Mouse (Mus musculus) brain, embryonic 14.5 days (tissue): ENCODE measurements around the gene Polr2a. TPM values are rescaled to one million over a fixed set of nuclear protein-coding genes. Genes with fewer than 3 reads are reported as not detected.

ENCODE experiments used
- DNase-seq: peaks from one replicate; pipeline ENCODE4 v3.0.0-alpha.2; 2011; ENCODE audit warnings: low read depth
- CTCF ChIP-seq: fragments of 200-500 bp; IDR thresholded peaks from 2 replicates; pipeline ENCODE4 v1.5.1; 2012; ENCODE audit warnings: inconsistent platforms, mild to moderate bottlenecking, moderate library complexity, borderline replicate concordance; ENCODE audit not compliant: insufficient read depth, insufficient read length; ENCODE audit errors: extremely low read depth
- POLR2A ChIP-seq: fragments of 200-500 bp; IDR thresholded peaks from 2 replicates; pipeline ENCODE4 v1.6.1; 2012; ENCODE audit warnings: mild to moderate bottlenecking, inconsistent platforms, borderline replicate concordance; ENCODE audit not compliant: poor library complexity, insufficient read depth, insufficient read length, severe bottlenecking; ENCODE audit errors: extremely low read depth
- polyA plus RNA-seq: library from polyadenylated mRNA; depleted of rRNA; stranded (reverse); fragments of >200 nt; gene quantifications from 2 replicates; pipeline ENCODE4 v1.2.3, GENCODE M21; 2012; rRNA removed

Gene Polr2a
- polyA plus RNA-seq = 35.8 and 71.0 TPM in 2 replicates

DNA sequence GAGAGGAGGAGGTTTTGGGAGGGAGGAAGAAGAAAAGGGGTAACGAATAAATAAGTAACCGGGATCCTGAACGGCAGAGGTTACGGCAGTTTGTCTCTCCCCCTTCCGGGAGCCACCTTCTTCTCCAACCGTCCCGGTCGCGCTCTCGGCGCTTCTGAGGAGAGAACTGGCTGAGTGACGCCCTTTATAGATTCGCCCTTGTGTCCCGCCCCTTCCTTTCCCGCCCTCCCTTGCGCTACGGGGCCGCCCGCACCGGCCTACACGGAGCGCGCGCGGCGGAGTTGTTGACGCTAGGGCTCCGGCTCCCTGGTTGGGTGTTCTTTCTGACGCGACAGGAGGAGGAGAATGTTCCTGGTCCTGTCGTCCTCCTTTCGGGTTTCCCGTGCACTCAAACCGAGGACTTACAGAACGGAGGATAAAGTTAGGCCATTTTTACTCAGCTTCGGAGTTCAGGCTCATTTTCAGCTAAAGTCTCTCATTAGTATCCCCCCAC is at the start of gene Polr2a:
Gene Polr2a (minus strand): TSS at position 160 of the 493 bp plus-strand sequence.
- TF ChIP-seq POLR2A (peak; percentile 100), CTCF (no peak)
- peak; percentile 99 for DNase-seq

- no peak for DNase-seq
- no peak for TF ChIP-seq POLR2A
- no peak for TF ChIP-seq CTCF
These were observed 49.2 kb upstream of the Polr2a start for GRCm38 (mm10) chr11:69807641-69808040.

DNA sequence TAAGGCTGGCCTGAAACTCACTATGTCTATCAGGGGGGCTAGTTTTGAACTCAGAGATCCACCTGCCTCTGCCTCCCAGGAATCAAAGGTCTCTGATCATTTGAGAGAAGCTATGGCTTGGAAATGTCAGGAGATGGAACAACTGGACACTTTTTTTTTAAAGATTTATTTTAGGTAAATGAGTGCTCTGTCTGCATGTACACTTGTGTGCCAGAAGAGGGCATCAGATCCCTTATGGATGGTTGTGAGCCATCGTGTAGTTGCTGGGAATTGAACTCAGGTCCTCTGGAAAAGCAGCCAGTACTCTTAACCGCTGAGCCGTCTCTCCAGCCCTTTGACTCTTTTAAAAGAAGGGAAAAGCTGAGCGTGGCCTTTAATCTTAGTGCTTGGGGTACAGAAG is 47.9 kb upstream of the Polr2a start:
- DNase-seq = no peak
- TF ChIP-seq POLR2A (no peak), CTCF (no peak)

- DNase-seq = no peak
- TF ChIP-seq CTCF (no peak), POLR2A (no peak)
These were observed 46.8 kb upstream of the Polr2a start, which contains the start of gene Tmem102 for GRCm38 (mm10) chr11:69804972-69805909. TSS of gene Tmem102 (minus strand) at chr11:69805624.

DNA sequence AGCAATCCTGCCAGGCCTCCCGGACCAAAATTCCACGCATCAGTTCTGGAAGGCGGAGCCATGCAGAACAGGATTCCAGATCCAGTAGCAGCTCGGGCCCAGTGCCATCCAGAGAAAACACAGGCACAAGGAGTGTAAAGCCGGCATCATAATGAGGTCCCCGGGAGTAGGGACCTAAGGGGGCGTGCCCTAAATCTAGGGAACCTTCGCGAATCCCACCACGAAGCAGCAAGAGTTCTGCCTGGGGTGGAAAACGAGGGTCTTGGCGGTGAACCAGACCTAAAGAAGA is 46.2 kb upstream of the Polr2a start:
- DNase-seq = peak; percentile 14
- TF ChIP-seq CTCF = no peak
- TF ChIP-seq POLR2A = no peak

- no peak for TF ChIP-seq POLR2A
- TF ChIP-seq CTCF = peak; percentile 56
- DNase-seq = peak; percentile 84
These were observed 45.6 kb upstream of the Polr2a start for GRCm38 (mm10) chr11:69803786-69804651.

DNA sequence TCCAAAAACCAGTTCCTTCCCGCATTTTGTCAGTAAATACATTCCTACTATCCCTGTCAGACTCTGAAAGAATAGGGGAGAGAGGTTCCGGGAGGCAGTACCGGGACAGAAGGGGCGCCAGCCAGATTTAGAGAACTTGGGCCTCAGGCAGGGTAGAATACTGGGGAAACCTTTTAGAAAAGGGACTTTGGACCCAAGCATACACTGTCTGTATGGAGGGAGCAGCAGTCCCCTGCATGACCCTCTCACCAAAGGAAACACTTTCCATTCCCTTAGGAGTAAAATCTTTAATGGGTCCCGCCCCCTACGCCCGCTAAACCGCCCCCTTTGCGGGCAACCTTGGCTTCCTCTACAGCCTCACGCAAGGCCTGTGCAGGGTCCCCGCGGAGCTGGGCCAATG is 44.9 kb upstream of the Polr2a start:
- no peak for TF ChIP-seq POLR2A
- no peak for TF ChIP-seq CTCF
- no peak for DNase-seq

GRCm38 (mm10) chr11:69802648-69803105 is 44.2 kb upstream of the Polr2a start:
- DNase-seq = peak; percentile 91
- TF ChIP-seq CTCF (no peak), POLR2A (0 out of 2 replicates have a peak, but pooled peaks have one; percentile 27)

DNA sequence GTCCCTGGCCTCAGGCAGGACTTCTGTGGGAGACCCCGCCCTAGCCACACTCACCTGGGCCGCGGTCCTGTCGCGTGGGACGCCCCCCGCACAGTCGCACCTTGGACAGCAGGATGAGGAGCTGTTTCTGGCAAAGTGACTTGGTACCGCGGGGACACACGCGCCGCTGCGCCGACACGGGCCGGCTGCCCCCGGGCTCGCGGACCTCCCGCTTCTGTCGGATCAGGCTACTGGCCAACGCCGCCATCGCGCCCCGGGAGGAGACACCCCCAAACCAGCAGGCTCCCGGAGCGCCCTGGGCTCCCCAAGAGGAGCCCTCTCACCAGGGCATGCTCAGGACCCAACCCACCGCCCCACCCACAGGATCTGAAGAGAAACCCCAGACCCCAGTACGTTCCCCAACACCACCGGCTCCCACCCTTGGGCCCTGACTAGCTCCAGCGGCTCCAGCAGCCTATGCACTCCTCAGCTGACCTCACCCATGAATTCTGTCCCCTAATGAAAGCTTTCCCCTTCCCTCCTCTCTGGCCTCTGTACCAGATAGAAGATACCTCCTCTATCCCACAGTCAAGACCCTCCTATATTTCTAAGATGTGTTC is 43.0 kb upstream of the Polr2a start, which contains the start of gene Fgf11:
Gene Fgf11 (minus strand): TSS at position 479 of the 599 bp plus-strand sequence.
- DNase-seq = no peak
- TF ChIP-seq POLR2A = no peak
- no peak for TF ChIP-seq CTCF

DNA sequence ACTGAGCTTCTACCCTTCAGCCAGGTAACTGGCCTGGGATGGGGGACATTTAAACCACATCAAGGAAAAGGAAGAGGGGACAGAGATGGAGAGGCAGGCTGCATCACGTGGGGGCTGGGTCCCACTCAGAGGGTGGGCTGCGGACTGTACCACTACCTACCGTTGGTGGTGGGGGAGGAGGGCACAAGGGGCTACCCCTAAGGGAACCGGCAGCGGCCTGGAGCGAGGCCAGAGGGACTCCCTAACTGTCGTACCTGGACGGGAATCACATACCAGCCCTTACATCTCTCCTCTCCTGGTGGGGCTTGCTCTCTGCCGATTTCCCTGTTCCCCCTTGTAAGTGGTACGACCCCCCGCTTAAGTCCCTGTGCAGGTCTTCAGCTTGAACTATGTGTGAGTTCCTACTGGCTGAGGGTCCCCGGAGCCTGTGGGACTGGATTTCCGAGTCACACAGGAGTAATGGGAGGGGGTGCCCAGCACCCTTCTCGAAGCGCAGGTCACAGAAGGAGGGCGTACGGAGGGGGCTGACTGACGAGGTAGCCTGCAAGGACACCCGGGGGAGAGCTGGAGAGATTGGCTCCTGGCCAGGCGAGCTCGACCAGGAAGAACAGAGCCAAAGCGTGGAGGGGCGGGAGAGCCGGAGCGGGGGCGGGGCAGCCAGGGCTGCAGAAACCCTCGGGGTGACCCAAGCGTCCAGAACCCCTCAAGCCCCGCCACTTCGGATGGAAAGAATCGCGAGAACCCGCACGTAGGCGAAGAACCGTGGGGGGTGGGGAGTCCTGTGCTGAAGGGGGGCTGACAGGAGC is 42.2 kb upstream of the Polr2a start:
- no peak for TF ChIP-seq CTCF
- TF ChIP-seq POLR2A = 0 out of 2 replicates have a peak, but pooled peaks have one; percentile 11
- peak; percentile 96 for DNase-seq

GRCm38 (mm10) chr11:69800138-69800391 is 41.6 kb upstream of the Polr2a start:
- TF ChIP-seq POLR2A = no peak
- no peak for TF ChIP-seq CTCF
- no peak for DNase-seq
